Mouse (Mus musculus) hindbrain, embryonic 11.5 days (tissue): Measurements from ENCODE around the gene Pnmal1. TPM values are rescaled to one million over a fixed set of nuclear protein-coding genes. Genes with fewer than 3 reads are reported as not detected.

Source experiments
- ATAC-seq: fragments of 200-750 bp; cut with Nextera tagmentation; 2 replicates; pipeline ENCODE4 v1.8.0; 2017; ENCODE audit warnings: mild to moderate bottlenecking, moderate TSS enrichment, moderate library complexity; ENCODE audit not compliant: low FRiP score
- DNase-seq: peaks from one replicate; pipeline ENCODE4 v3.0.0-alpha.2; 2015; ENCODE audit warnings: low spot score
- H3K27ac ChIP-seq: fragments of 300-500 bp; sonication (generic); 2 replicates; pipeline ENCODE4 v1.5.1; 2014; ENCODE audit warnings: mild to moderate bottlenecking, low read depth, low read length
- H3K27me3 ChIP-seq: fragments of 300-500 bp; sonication (generic); 2 replicates; pipeline ENCODE4 v1.6.1; 2014; ENCODE audit warnings: mild to moderate bottlenecking, low read length, moderate library complexity, mixed read lengths; ENCODE audit not compliant: control insufficient read depth, insufficient read depth
- H3K36me3 ChIP-seq: fragments of 300-500 bp; sonication (generic); 2 replicates; pipeline ENCODE4 v1.6.1; 2014; ENCODE audit warnings: mild to moderate bottlenecking, low read length, moderate library complexity, mixed read lengths; ENCODE audit not compliant: control insufficient read depth, insufficient read depth
- H3K4me1 ChIP-seq: fragments of 300-500 bp; sonication (generic); replicated peaks from 2 replicates; pipeline ENCODE4 v1.6.1; 2014; ENCODE audit warnings: low read length, mixed read lengths; ENCODE audit not compliant: control insufficient read depth, insufficient read depth
- H3K4me2 ChIP-seq: fragments of 300-500 bp; sonication (generic); replicated peaks from 2 replicates; pipeline ENCODE4 v1.6.1; 2014; ENCODE audit warnings: mild to moderate bottlenecking, low read depth, low read length
- H3K4me3 ChIP-seq: fragments of 300-500 bp; sonication (generic); 2 replicates; pipeline ENCODE4 v1.5.1; 2014; ENCODE audit warnings: low read depth, low read length
- H3K9ac ChIP-seq: fragments of 300-500 bp; sonication (generic); 2 replicates; pipeline ENCODE4 v1.6.1; 2014; ENCODE audit warnings: low read depth, low read length
- H3K9me3 ChIP-seq: fragments of 300-500 bp; sonication (generic); 2 replicates; pipeline ENCODE4 v1.6.1; 2016; ENCODE audit warnings: low read length; ENCODE audit not compliant: control insufficient read depth
- WGBS: fragments of 180-500 bp; shearing (Covaris S2); extraction: QIAGEN DNeasy Blood & Tissue Kit; methylation state at CpG from one replicate; pipeline ENCODE4 v1.1.7; 2014; 5-methylcytosine and 5-hydroxymethylcytosine counted together
- polyA plus RNA-seq: library from polyadenylated mRNA; unstranded; fragments of >200 nt; fragmentation: Nextera tagmentation; extraction: Ambion mirVana; gene quantifications from 2 replicates; pipeline ENCODE4 v1.2.1, GENCODE M21; 2014

Pnmal1 gene
- polyA plus RNA-seq, 1 experiment from 2014 or later: 17.6 TPM

GRCm38 (mm10) chr7:17009326-17010009 lies 50.0 kb downstream of the Pnmal1 start:
- DNase-seq (no peak), ATAC-seq (no peak)
- no peak overlapping the region for H3K4me2 ChIP-seq
- H3K27me3 ChIP-seq: no peaks in the 10 kb centered on the region
- H3K4me1 ChIP-seq: no peaks in the 10 kb centered on the region
- peaks cover 25% of the 10 kb centered on the region for H3K36me3 ChIP-seq
- no peak overlapping the region for H3K27ac ChIP-seq
- no peak overlapping the region for H3K9ac ChIP-seq
- 94% methylated on average over 16 of the region's 16 CpGs for WGBS
- H3K4me3 ChIP-seq: no peak overlapping the region
- H3K9me3 ChIP-seq: no peaks in the 10 kb centered on the region

DNA sequence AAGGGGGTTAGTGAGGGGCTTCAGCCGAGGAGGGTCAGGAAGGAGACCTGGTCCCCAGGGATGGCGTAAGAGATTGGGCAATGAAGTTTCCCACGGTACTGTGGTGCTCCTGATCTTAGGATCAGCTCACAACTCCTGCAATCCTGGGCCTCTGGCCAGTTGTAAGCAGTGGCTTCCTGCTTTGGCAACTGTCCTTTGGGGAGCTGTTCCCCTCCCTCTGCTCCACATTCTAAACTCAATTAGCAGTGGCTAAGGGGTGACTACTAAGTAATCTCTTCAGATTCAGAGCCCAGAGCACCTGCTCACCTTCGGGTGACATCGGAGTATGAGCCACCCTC lies 50.5 kb downstream of the Pnmal1 start:
- WGBS: 95% methylated on average over 5 of the region's 5 CpGs
- Histone ChIP-seq H3K4me3 (no peak overlapping the region), H3K36me3 (peaks cover 25% of the 10 kb centered on the region), H3K4me1 (no peaks in the 10 kb centered on the region), H3K9me3 (no peaks in the 10 kb centered on the region), H3K27ac (no peak overlapping the region), H3K27me3 (no peaks in the 10 kb centered on the region), H3K9ac (no peak overlapping the region), H3K4me2 (no peak overlapping the region)
- ATAC-seq (no peak), DNase-seq (no peak)

DNA sequence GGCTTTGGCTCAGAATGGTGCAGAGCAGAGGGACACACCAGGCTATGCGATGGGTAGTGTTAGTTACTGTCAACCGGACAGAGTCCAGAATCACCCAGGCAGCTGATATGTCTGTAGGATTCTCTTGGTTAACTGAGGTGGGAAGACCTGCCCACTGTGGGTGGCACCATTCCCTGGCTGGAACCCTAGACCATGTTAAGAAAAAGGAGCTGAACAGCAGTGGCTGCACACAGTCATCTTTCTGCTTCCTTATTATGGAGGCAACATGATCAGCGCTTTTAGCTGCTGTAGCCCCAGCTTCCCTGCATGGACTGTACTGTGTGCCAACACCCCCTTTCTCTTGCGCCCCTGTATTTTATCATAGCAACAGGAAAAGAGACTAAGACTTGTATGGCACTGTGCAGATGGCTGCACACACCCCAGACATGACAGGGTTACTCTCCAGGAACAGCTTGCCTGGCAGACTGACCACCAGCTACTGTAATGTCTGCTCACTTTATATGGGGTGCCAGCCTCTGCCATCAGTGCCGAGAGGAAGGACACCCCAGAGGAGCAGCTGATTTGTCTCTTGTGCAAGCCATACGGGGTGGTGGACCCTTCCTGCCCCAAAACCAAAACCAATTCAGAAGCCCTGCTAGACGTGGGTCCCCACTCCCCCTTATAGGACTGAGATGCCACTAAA lies 52.6 kb downstream of the Pnmal1 start:
- Histone ChIP-seq H3K9me3 (no peaks in the 10 kb centered on the region), H3K27me3 (no peaks in the 10 kb centered on the region), H3K4me2 (no peak overlapping the region), H3K36me3 (peaks cover 18% of the 10 kb centered on the region), H3K27ac (no peak overlapping the region), H3K9ac (no peak overlapping the region), H3K4me3 (no peak overlapping the region), H3K4me1 (no peaks in the 10 kb centered on the region)
- 97% methylated on average over 7 of the region's 7 CpGs for WGBS
- DNase-seq: no peak
- no peak for ATAC-seq

Other genes with a start within 250 kb of the Pnmal1 start
- not detected in 2 replicates for gene Ceacam9, start 237.8 kb upstream of the Pnmal1 start, polyA plus RNA-seq
- gene Ap2s1, start 221.3 kb upstream of the Pnmal1 start, polyA plus RNA-seq: 298 and 307 TPM in 2 replicates
- gene Slc1a5, start 178.3 kb upstream of the Pnmal1 start, polyA plus RNA-seq: 15.0 and 15.1 TPM in 2 replicates
- gene Strn4, start 143.8 kb upstream of the Pnmal1 start, polyA plus RNA-seq: 112 and 130 TPM in 2 replicates
- 21.9 and 22.7 TPM in 2 replicates for gene Fkrp, start 142.9 kb upstream of the Pnmal1 start, polyA plus RNA-seq
- gene Prkd2, start 116.8 kb upstream of the Pnmal1 start, polyA plus RNA-seq: 8.8 and 9.4 TPM in 2 replicates
- 7.6 and 8.0 TPM in 2 replicates for gene Dact3, start 84.4 kb upstream of the Pnmal1 start, polyA plus RNA-seq
- 9.0 and 11.0 TPM in 2 replicates for gene Gng8, start 67.9 kb upstream of the Pnmal1 start, polyA plus RNA-seq
- 0.56 and 0.81 TPM in 2 replicates for gene Ptgir, start 53.2 kb upstream of the Pnmal1 start, polyA plus RNA-seq
- gene Calm3, start 35.6 kb upstream of the Pnmal1 start, polyA plus RNA-seq: 322 and 337 TPM in 2 replicates
- 7.8 and 11.0 TPM in 2 replicates for gene Pnmal2, start 15.0 kb upstream of the Pnmal1 start, polyA plus RNA-seq
- gene Gm42372, start 23.4 kb downstream of the Pnmal1 start, polyA plus RNA-seq: 1.5 and 1.7 TPM in 2 replicates
- gene Ccdc8, start 33.0 kb downstream of the Pnmal1 start, polyA plus RNA-seq: 6.2 and 11.0 TPM in 2 replicates
- gene Ppp5c, start 68.2 kb downstream of the Pnmal1 start, polyA plus RNA-seq: 96.9 and 97.3 TPM in 2 replicates
- 4.8 and 4.9 TPM in 2 replicates for gene Hif3a, start 102.7 kb downstream of the Pnmal1 start, polyA plus RNA-seq
- gene Psg16, start 114.4 kb downstream of the Pnmal1 start, polyA plus RNA-seq: 0.05 and 0.10 TPM in 2 replicates
- not detected in 2 replicates for gene Ceacam3, start 190.6 kb downstream of the Pnmal1 start, polyA plus RNA-seq
- gene Psg29, start 243.8 kb downstream of the Pnmal1 start, polyA plus RNA-seq: not detected in 2 replicates